Mouse (Mus musculus) common myeloid progenitor, adult 5-6 weeks (primary cell): Measurements from ENCODE around the gene Gm29609. TPM values are rescaled to one million over a fixed set of nuclear protein-coding genes. Genes with fewer than 3 reads are reported as not detected.
A peak's percentile ranks its signal among the peaks of the same experiment; 100 is the strongest.

Experiments
- ATAC-seq: replicated peaks from 2 replicates; pipeline ENCODE4 v1.8.0; 2016; ENCODE audit warnings: low read depth, mild to moderate bottlenecking, moderate TSS enrichment, inconsistent platforms; ENCODE audit not compliant: poor library complexity, severe bottlenecking
- total RNA-seq: library from RNA; stranded (forward); fragments of 200-1000, 187-1606 nt; gene quantifications from 2 replicates; pipeline ENCODE4 v1.2.3, GENCODE M21; 2017

The Gm29609 gene
- total RNA-seq, 1 experiment from 2014 or later: 2.5 TPM

GRCm38 (mm10) chr5:31153516-31154151, 26.1 kb downstream of the Gm29609 start:
- no peak for ATAC-seq

GRCm38 (mm10) chr5:31151746-31152145, 28.0 kb downstream of the Gm29609 start:
- no peak for ATAC-seq

DNA sequence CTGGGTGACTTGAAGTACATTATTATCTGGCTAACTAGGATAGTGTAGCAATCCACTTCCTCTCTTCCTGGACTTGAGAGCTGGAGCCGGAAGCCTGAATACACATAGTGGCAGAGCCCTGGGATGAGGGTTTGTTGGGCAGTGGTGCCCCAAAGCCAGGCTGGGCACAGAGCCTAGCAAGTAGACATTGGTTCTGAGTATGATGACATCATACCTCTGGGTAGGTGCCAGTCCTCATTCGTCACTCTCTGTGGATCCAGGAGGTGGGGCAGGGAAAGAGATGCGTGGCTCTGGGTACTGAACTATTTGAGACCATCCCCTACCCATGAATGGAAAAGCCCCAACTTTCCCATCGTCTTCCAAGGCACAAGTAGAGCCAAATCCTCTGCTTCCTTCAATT, 29.9 kb downstream of the Gm29609 start:
- no peak for ATAC-seq

- no peak for ATAC-seq
These were observed 40.7 kb downstream of the Gm29609 start for GRCm38 (mm10) chr5:31138968-31139425.

DNA sequence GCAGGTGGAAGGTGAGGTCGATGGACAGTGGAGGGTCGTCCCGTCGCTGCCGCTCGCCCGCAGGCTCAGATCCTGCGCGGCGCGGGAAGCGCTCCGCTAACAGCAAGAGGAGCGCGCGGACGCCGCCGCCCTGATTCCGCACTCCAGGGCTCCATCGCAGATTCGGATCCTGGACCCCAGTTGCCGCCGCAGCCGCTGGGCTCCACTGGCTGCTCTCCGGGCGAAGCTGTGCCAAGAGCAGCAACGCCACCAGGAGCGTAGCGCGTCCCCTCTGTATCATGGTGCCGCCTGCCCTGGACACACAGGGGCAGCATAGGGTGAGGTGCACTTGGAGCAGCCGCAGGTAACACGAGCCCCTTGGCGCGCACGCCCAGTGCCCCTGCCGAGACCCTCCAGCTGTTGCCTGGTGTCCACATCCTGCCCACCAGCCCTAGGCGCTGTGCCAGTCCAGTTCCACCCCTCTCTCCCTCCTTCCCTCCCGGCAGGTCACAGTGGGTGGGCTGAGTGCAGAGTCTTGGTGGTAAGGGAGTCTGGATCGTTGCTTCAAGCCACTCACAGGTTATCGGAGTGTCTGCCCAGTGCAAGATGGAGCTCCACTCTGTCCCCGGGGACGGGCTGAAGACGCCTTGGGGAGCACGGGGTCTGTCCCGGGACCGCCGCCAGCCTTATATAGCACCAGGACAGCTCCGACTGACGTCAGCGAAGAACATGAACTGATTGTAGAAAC, 41.3 kb downstream of the Gm29609 start, which contains the start of gene Ucn:
Ucn (minus strand) TSS at position 589 of the 727 bp plus-strand sequence.
- peak; percentile 12; the same call in 1 of the 2 replicates for ATAC-seq

GRCm38 (mm10) chr5:31137658-31138057, 42.1 kb downstream of the Gm29609 start:
- ATAC-seq: no peak

GRCm38 (mm10) chr5:31136730-31137424, 42.8 kb downstream of the Gm29609 start:
- no peak for ATAC-seq

GRCm38 (mm10) chr5:31126050-31126449, 53.7 kb downstream of the Gm29609 start:
- ATAC-seq: no peak

- ATAC-seq: no peak
These were observed 56.2 kb downstream of the Gm29609 start for GRCm38 (mm10) chr5:31123481-31123880.

DNA sequence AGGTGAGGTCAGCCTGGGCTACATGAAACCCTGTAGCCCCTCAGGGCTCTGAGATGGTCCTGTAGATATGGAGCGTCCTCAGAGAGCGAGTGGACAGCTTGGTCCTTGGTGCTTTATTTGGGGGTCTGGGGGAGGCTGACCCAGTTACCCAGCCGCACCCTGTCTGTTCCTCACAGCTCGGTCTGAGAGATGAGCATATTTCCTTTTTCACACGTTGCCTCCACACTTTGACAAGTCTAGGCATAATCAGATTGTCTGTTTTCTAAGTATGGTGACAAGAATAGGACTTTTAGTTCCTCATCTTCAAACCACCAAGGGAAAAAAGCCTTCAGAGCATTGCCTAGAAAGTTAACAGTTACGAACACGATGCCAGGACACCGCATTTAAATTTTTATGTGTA, 58.6 kb downstream of the Gm29609 start:
- no peak for ATAC-seq

GRCm38 (mm10) chr5:31116912-31117311, 62.8 kb downstream of the Gm29609 start:
- ATAC-seq: no peak

- no peak for ATAC-seq
These were observed 63.4 kb downstream of the Gm29609 start, which contains the start of gene Trim54 for GRCm38 (mm10) chr5:31116354-31116753. Gene Trim54, plus strand, starts transcription at chr5:31116712.

GRCm38 (mm10) chr5:31110781-31111180, 68.9 kb downstream of the Gm29609 start:
- ATAC-seq: 0 out of 2 replicates have a peak, but pooled peaks have one; percentile 50

GRCm38 (mm10) chr5:31108000-31108490, 71.7 kb downstream of the Gm29609 start, which contains the start of gene Slc30a3:
Gene Slc30a3, minus strand, starts transcription at chr5:31108237.
- ATAC-seq: no peak

DNA sequence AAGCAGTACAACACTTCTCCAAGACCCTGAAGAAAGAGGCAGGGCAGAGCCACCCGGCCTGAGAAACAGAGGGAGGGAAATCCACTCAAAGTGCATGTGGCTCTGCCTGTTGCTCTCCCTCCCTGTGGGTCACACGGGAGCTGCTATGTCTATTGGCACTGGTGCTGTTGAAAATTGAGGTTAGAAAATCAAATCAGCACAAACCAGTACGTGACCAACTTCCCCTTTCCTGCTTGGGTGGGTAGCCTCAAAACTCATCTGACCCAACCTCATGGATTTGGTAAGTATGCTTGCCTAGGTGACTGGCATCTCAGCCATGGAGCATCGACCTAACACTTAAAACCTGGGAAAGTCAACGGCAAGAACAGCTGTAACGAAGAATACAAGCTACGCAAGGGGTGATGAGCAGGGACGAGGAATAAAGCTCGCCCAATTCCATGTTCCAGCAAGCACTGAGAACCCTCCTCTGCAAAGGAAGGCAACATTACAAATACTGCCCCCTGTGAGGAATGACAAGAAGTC, 73.8 kb downstream of the Gm29609 start, which contains the start of gene Dnajc5g:
Dnajc5g (plus strand) TSS at position 472 of the 522 bp plus-strand sequence.
- ATAC-seq: peak; percentile 73

DNA sequence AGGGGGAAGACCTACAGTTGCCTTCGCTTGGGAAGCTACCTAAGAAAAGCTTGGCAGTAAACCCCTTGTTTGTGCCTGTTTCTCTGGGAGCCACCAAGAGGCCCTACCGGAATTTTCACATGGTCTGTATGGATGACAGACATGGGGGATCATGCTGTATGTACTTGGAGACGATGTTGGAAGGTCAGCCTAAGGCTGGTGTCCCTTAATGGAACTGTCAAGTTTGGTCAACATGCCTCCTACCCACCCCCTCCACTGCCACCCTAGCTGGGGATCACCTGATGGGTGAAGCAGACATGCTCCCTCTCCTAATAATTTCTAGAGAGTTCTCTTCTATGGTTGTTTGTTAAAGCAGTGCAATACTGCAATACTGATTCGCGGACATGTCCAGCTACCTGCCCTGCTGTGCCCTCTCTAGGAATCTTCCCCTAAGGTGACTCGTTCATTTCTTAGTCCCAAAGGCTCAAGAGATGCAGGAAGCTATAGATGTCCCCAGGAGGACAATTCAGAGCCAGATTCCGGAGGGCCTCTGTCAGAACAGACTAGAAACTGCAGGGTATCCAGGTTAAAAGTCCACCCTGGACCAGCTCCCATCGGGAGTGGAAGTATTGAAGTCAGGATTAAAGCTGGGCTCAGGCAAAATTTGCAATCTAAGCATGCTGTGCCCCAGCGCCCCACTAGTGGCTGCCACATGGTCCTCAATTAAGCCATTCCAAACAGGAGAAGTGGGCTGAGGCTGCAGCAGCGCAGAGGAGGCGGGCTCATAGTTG, 83.8 kb downstream of the Gm29609 start:
- no peak for ATAC-seq

DNA sequence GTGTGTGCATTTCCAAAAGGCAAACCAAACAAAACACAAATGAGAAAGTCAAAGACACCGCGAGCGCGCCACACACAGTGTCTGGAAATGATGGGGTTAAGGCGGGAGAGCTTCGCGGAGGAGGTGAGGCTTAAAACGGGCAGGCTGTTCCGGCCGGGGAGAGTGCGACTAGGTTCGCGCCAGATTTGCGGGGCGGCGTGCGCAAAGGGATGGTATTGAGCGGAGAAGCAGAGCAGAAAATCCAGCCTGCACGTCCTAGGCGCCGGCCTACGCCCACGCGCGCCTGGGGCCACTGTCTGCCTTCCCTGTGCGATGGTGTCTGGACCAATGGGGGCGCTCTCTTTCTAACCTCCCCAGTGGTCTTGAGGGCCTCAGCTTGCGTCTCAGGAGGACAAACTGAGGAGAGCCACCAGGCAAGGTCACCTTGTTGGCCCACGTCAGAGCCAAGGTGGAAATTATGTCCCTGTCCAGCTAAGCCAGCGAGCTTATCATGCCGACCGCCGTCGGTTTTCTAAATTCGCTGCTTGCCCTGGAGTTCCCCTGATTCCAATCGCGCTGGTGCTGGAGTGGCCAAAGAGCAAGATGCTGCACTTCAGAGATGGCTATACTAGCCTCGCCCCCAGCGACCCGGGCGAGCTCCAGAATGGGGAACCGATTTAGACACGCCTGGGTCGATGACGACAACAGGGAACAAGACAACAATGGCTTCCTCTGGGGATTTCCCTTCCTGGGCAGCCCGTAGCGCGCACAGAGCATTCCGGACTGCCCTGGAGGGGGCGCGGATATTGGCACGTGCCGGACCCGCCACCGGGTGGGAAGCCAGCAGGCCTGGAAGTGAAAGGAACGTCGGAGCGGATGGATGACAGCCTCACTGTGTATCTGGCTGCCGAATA, 84.7 kb downstream of the Gm29609 start:
- peak; percentile 94 for ATAC-seq
